22 mouse cellular contexts compared by ENCODE assay signal in the genomic region with DNA sequence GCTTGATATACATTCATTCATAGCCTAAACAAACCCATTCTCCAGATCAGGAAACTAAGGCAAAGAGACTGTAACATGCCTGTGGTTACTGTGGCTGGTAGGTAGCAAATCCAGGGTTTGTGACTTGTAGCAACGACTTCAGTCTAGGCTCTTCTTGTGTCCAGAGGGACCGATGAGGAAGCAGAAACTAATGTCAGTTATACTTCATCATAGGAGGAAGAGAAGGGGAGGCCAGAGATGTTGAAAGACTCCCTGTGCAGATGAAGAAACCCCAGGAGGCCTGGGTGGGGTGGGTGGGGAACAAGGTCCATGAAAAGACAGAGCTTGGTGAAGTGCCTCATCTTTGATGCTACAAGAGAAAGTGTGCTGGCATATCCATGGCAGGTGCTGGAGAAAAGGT.
"Had no signal": no experiment of that assay in that cellular context is flagged by ENCODE, and none has a peak within 500 bp of the region (broad histone marks: within the 10 kb centered on the region; RNA-seq: fewer than 3 reads in every experiment).

No protein-coding gene starts in this region.

- H3K4me2 ChIP-seq: limb, embryonic 13.5 days; liver, embryonic 13.5 days; lung, embryonic 14.5 days; midbrain, embryonic 13.5 days; stomach, embryonic 15.5 days had no signal

- H3K27ac ChIP-seq: layer of hippocampus, adult 2 months; limb, embryonic 10.5 days; limb, embryonic 13.5 days; liver, embryonic 13.5 days; midbrain, embryonic 10.5 days; midbrain, embryonic 13.5 days; stomach, embryonic 15.5 days had no signal

- H3K4me3 ChIP-seq: layer of hippocampus, adult 2 months; limb, embryonic 10.5 days; limb, embryonic 13.5 days; liver, embryonic 13.5 days; midbrain, embryonic 10.5 days; midbrain, embryonic 13.5 days; stomach, embryonic 15.5 days had no signal

- H3K9me3 ChIP-seq: limb, embryonic 10.5 days; limb, embryonic 13.5 days; liver, embryonic 13.5 days; megakaryocyte, embryonic 14.5 days; midbrain, embryonic 10.5 days; midbrain, embryonic 13.5 days; stomach, embryonic 15.5 days had no signal

- ATAC-seq: intestine, embryonic 16.5 days; midbrain, embryonic 13.5 days; midbrain, embryonic 16.5 days had no signal

- H3K4me1 ChIP-seq: limb, embryonic 10.5 days; limb, embryonic 13.5 days; liver, embryonic 13.5 days; midbrain, embryonic 10.5 days; midbrain, embryonic 13.5 days; stomach, embryonic 15.5 days had no signal

- H3K27me3 ChIP-seq: limb, embryonic 13.5 days; liver, embryonic 13.5 days; megakaryocyte, embryonic 14.5 days; midbrain, embryonic 13.5 days; stomach, embryonic 15.5 days had no signal

- H3K9ac ChIP-seq: limb, embryonic 13.5 days; liver, embryonic 13.5 days; lung, embryonic 14.5 days; midbrain, embryonic 13.5 days; stomach, embryonic 15.5 days had no signal

- H3K36me3 ChIP-seq: stomach, embryonic 15.5 days had no signal

- DNase-seq: kidney, adult 18-20 months; kidney, adult 9 months; kidney, postnatal 14 days; layer of hippocampus, adult 9-11 months; liver; liver, embryonic 13.5 days; lung, embryonic 14.5 days; lung, postnatal 10 days; lung, postnatal 4 days; right cerebral cortex, adult 18-20 months; right cerebral cortex, postnatal 25 days; spleen, adult 18-20 months; thymus, postnatal 25 days had no signal
